Mouse (Mus musculus) heart, adult 2 months (tissue): Measurements from ENCODE around the gene Kdm5b.
A peak's percentile ranks its signal among the peaks of the same experiment; 100 is the strongest.

Source experiments
- CTCF ChIP-seq: fragments of 200-600 bp; IDR thresholded peaks from 2 replicates; pipeline ENCODE4 v1.8.1; 2022; ENCODE audit warnings: antibody characterized with exemption, mild to moderate bottlenecking, moderate library complexity
- EP300 ChIP-seq: fragments of 200-500 bp; IDR thresholded peaks from 2 replicates; pipeline ENCODE4 v1.6.1; 2011; ENCODE audit warnings: low read depth, low read length, control low read depth; ENCODE audit not compliant: insufficient read depth
- POLR2A ChIP-seq: fragments of 200-500 bp; IDR thresholded peaks from 2 replicates; pipeline ENCODE4 v1.6.1; 2011; ENCODE audit warnings: mild to moderate bottlenecking, low read depth, low read length, control low read depth; ENCODE audit not compliant: insufficient read depth

- peak; percentile 36 for TF ChIP-seq CTCF
- TF ChIP-seq POLR2A: no peak
- no peak for TF ChIP-seq EP300
Measured at GRCm38 (mm10) chr1:134641507-134641906, 81.5 kb downstream of the Kdm5b start.
